Mouse (Mus musculus): ENCODE results near the gene B3galt4. TPM values are rescaled to one million over a fixed set of nuclear protein-coding genes. Genes with fewer than 3 reads are reported as not detected.

Gene B3galt4
- polyA plus RNA-seq (2012; ENCODE audit: low replicate concordance): 33.9 and 69.4 TPM in 2 replicates

DNA sequence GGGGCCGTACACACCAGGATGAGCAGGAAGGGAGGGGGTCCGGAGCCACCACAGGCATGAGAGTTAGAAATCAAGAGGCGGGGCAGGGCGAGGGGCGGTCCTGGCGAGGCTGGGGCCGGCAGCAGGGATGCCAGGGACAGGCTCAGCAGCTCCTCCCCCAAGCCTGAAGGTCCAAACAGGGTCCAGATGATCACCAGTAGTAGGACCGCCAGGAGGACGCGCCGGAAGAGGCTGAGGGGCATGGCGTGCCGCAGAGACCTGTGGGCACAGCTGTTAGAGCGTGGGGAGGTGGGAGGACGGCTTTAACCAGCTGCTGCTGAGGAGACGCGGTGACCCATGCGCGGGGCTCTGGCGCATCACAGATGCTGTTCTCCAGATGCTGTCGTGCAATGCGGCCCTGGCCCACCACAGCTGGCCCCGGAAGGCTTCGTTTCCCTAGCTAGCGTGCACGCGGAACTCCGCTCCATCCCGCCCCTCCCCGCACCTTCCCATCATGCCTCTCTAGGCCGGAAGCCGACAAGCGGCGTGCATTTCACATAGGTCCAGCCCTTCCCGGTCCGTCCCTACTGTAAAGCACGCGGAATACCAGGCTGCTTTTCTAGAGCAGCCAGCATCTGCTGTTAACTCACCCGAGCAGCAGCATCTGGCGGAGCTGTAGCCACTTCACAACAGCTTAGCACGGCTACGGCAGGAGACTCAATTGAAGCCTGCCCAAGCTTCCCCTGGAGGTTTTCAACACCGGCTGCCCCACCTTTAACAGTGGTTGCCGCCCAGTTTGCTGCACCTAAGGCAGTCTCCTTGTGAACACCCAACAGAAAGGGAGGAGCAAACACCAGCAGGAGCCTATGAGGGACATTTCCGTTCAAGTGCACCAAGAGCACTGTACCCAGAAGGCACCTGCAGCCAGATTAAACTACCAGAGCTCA is at the start of gene B3galt4:
Gene B3galt4 (minus strand): TSS at position 468 of the 926 bp plus-strand sequence.

DNA sequence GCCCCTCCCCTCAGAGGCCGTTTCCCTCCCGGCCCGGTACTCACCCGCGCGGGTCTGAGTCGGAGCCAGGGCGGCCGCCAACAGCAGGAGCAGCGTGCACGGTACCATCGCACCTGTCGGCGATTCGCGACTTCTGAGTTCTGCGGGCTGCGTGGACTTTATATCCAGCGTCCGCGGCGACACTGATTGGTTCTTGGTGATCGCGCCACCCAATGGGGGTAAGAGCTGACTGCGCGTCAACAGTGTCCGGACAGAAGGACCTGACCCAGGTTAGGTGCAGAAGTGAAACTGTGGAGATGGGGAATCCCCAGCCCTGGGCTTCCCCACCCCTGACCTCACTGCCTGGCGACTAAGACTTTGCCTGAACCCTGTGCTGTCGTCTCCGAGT is 48.9 kb upstream of the B3galt4 start, which contains the start of gene H2-K1:
Gene H2-K1 (minus strand): TSS at position 198 of the 388 bp plus-strand sequence.

DNA sequence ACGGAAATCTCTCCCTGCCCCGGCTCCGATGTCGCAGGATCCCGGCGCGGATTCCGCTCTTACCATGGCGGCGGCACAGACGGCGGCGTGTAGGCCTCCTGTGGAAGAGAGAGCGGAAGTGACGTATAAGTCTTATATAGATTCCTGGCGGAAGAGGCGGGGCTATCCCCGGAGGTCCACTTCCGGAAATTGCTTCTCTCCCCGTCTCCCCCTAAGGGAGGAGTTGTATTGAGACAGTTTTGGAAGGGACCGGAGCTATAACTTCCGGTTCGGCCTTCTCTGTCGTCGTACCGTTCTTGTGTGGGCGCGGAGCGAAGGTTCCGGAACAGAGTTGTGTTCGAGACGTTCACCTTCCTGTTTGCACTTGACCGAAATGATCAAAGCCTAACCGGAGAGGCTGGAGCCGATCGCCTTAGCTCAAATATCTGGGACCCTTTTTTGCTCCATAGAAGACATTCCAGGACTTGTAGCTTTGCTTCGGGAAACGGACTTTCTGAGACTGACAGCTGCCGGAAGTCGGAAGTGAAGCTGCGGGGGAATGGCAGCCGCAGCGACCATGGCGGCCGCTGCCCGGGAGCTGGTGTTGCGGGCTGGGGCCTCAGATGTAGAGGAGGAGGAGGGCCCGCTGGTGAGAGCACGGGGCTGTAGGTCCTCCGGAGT is 4.4 kb upstream of the B3galt4 start, which contains the start of the genes Vps52 and Rps18:
Gene Vps52 (plus strand): TSS at position 258 of the 660 bp plus-strand sequence.
Gene Rps18 (minus strand): TSS at position 447 of the 660 bp plus-strand sequence.

DNA sequence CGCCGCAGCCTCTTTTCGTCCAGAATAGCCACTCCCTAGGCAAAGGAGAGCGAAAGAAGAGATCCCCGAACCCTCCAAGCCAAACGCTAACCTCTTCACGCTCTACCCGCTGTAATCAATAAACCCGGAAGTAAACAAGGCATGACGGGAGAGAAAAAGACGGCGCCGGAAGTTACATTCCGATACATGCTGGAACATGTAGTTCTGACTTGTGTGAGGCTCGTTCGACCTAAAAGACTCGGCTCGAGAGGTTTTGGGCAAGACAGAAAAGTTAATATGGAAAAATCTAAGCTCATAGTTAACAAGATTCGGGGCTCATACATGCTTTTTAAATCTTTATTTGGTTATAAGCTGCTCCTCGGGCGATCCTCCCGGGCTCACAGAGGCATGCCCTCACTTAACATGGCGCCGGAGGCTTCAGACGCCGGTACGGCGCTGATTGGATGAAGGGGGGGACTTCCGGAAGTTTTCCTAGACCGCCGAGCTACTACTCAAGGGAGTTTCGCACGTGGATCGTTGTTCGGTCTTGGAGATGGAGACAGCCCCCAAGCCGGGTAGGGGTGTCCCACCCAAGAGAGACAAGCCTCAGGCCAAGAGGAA is 11.0 kb downstream of the B3galt4 start, which contains the start of the genes Pfdn6 and Wdr46:
Gene Pfdn6 (minus strand): TSS at position 138 of the 600 bp plus-strand sequence.
Gene Wdr46 (plus strand): TSS at position 455 of the 600 bp plus-strand sequence.

DNA sequence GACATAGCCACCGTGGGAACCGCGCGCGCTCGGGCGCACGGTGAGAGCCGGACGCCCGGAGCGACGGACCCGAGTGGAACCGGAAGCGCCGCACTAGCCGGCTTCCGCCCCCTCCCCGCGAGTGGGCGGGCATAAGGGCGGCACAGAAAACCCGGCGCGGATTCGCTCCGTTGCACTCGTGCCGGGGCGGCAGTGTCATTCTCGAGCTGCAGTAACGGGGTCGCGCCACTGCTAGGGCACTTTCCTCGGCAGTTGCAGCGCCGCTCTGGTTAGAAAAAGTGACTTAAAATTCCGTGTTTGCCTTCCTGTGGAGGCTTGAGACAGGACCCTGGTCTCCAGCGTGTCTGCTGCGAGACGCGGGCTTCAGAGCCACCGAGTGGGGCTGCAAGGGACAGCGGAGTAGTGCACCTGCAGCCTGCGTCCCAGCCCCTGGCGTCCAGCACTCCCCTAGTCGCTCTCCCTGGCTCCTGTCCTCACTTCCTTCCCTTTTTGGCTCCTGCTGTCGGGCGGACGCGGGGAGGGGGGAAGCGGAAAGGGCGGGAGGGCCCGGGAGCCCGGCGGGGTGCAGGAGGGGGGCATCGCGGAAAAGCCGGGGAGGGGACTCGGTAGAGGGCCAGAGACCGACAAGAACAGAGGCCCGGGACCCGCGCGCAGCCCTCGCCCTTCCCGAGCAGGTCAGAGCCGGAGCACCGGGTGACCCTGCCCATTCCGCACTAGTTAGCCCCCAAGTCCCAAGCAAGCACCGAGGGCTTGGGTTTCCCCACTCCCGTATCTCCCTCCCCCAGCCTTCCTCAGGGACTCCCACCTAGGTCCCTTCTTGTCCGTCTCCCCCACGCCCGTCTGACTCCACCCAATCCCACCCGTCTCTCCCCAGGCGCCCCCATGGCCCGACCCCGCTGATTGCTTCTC is 21.7 kb downstream of the B3galt4 start, which contains the start of gene Rgl2:
Gene Rgl2 (plus strand): TSS at position 173 of the 909 bp plus-strand sequence.

DNA sequence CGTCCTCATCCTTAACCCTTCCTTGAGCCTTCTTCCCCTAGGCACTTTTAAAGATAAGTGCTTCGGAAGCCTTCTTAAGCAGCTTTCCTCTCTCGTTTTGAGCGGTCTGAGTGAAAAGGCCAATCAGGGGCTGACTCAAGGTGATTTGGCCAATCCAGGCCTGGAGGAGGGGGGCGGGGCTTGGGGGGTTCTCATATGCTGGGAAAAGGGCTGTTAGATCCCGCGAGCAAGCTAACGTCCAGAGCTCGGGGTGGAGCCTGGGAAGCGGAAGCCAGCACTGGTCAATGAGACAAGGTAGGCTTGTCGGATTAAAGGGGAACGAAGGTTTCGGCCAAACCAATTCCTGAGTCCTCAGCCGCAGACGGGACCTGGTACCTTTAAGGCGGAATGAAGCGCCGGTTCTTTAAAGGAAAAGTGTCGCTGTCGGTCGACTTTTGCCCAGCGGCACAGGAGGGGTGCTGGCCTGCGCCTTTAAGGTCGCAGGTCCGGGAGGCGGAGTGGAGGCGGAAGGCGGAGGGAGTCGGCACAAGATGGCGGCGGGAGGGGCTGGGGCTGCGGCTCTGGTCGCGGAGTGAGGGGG is 35.5 kb downstream of the B3galt4 start, which contains the start of the genes Tapbp and Zbtb22:
Gene Tapbp (plus strand): TSS at position 229 of the 580 bp plus-strand sequence.
Gene Zbtb22 (plus strand): TSS at position 234 of the 580 bp plus-strand sequence.

DNA sequence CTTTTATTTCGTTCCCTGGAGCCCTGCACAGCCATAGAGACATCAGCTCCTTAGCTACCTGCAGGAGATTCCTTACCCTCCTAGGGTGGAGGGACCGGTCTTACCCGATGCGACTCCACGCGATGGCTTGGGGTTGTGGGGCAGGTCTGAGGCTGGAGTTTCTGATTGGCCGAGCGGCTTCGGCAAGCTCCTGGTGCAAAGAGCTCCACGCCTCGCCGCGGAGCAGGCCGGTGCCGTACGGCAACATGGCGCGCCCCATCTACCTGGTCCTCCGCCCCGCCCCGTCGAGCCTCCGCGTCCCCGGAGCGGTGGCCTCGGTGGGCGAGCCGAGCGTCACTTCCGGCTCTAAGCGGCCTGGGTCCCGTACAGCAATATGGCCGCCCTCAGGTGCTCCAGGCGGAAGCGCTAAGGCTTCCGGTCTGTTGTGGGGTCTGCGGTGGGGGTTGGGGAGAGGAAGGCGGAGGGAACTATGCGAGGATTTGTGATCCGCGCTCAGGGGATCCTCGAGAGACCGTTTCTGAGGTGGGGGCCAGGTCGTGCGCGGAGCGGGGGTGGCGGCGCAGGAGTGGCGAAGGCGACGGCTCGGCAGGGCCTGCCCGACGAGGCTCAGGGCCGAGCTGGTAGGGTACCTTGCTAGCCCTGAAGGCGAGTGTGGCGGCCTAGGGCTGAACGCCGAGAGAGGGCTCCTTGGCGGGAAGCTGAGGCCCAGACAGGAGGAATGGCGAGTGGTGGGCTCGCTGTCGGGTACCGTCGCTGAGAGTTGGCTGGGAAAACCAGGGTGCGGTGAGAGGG is 42.0 kb downstream of the B3galt4 start, which contains the start of gene Daxx:
Gene Daxx (plus strand): TSS at position 338 of the 792 bp plus-strand sequence.

DNA sequence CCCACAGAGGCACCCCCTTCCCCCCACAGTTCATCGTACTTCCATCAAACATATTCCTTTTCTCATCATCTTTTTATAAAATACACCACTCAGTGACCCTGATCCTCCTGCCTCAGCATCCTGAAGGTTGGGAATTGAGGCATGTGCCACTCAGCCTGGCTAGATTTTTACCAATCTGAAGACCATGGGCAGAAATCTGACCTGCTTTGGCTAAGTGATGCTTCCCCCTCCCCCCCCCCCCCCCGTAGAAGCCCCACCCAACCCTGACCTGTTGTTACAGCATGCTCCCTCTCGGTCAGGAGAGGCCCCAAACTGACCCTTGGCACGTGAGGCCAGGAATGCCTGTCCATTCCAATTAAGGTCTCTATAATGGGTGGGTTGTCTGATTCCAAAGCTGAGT is 46.5 kb downstream of the B3galt4 start, which contains the start of gene Platr17:
Gene Platr17 (plus strand): TSS at position 301 of the 400 bp plus-strand sequence.

Other genes with a start within 250 kb of the B3galt4 start
- 44.5 and 158 TPM in 2 replicates for gene March2, start 232.8 kb downstream of the B3galt4 start, polyA plus RNA-seq (2012; ENCODE audit: low replicate concordance)
- 143 and 241 TPM in 2 replicates for gene Rab11b, start 191.0 kb downstream of the B3galt4 start, polyA plus RNA-seq (2012; ENCODE audit: low replicate concordance)
- gene Angptl4, start 169.7 kb downstream of the B3galt4 start, polyA plus RNA-seq (2012; ENCODE audit: low replicate concordance): 1.6 and 3.1 TPM in 2 replicates
- 1.7 and 2.4 TPM in 2 replicates for gene Kank3, start 141.0 kb downstream of the B3galt4 start, polyA plus RNA-seq (2012; ENCODE audit: low replicate concordance)
- 248 and 4,845 TPM in 2 replicates for gene Rps28, start 126.9 kb downstream of the B3galt4 start, polyA plus RNA-seq (2012; ENCODE audit: low replicate concordance)
- gene Ndufa7, start 126.9 kb downstream of the B3galt4 start, polyA plus RNA-seq (2012; ENCODE audit: low replicate concordance): 396 and 428 TPM in 2 replicates
- 7.4 and 13.7 TPM in 2 replicates for gene Cd320, start 108.4 kb downstream of the B3galt4 start, polyA plus RNA-seq (2012; ENCODE audit: low replicate concordance)
- not detected in 2 replicates for gene Gm7029, start 77.7 kb downstream of the B3galt4 start, polyA plus RNA-seq (2012; ENCODE audit: low replicate concordance)
- 8.0 and 16.7 TPM in 2 replicates for gene Kifc1, start 60.8 kb downstream of the B3galt4 start, polyA plus RNA-seq (2012; ENCODE audit: low replicate concordance)
- not detected in 2 replicates for gene Platr17, start 46.4 kb downstream of the B3galt4 start, polyA plus RNA-seq (2012; ENCODE audit: low replicate concordance)
- 44.3 and 55.2 TPM in 2 replicates for gene Daxx, start 42.1 kb downstream of the B3galt4 start, polyA plus RNA-seq (2012; ENCODE audit: low replicate concordance)
- gene Tapbp, start 35.6 kb downstream of the B3galt4 start, polyA plus RNA-seq (2012; ENCODE audit: low replicate concordance): 1,240 and 2,267 TPM in 2 replicates
- 63.9 and 83.1 TPM in 2 replicates for gene Zbtb22, start 35.6 kb downstream of the B3galt4 start, polyA plus RNA-seq (2012; ENCODE audit: low replicate concordance)
- 344 and 699 TPM in 2 replicates for gene Rgl2, start 21.9 kb downstream of the B3galt4 start, polyA plus RNA-seq (2012; ENCODE audit: low replicate concordance)
- 74.4 and 96.8 TPM in 2 replicates for gene Pfdn6, start 11.1 kb downstream of the B3galt4 start, polyA plus RNA-seq (2012; ENCODE audit: low replicate concordance)
- gene Wdr46, start 10.8 kb downstream of the B3galt4 start, polyA plus RNA-seq (2012; ENCODE audit: low replicate concordance): 59.7 and 181 TPM in 2 replicates
- 65.1 and 130 TPM in 2 replicates for gene Vps52, start 4.3 kb upstream of the B3galt4 start, polyA plus RNA-seq (2012; ENCODE audit: low replicate concordance)
- 30.7 and 202 TPM in 2 replicates for gene Rps18, start 4.5 kb upstream of the B3galt4 start, polyA plus RNA-seq (2012; ENCODE audit: low replicate concordance)
- gene H2-K1, start 48.9 kb upstream of the B3galt4 start, polyA plus RNA-seq (2012; ENCODE audit: low replicate concordance): 1,004 and 3,373 TPM in 2 replicates
- gene Ring1, start 73.2 kb upstream of the B3galt4 start, polyA plus RNA-seq (2012; ENCODE audit: low replicate concordance): 49.6 and 111 TPM in 2 replicates
- 67.5 and 266 TPM in 2 replicates for gene H2-Ke6, start 76.6 kb upstream of the B3galt4 start, polyA plus RNA-seq (2012; ENCODE audit: low replicate concordance)
- gene Slc39a7, start 80.2 kb upstream of the B3galt4 start, polyA plus RNA-seq (2012; ENCODE audit: low replicate concordance): 46.1 and 74.3 TPM in 2 replicates
- gene Rxrb, start 80.3 kb upstream of the B3galt4 start, polyA plus RNA-seq (2012; ENCODE audit: low replicate concordance): 155 and 353 TPM in 2 replicates
- gene Col11a2, start 87.9 kb upstream of the B3galt4 start, polyA plus RNA-seq (2012; ENCODE audit: low replicate concordance): 14.4 and 54.0 TPM in 2 replicates
- gene H2-Oa, start 140.9 kb upstream of the B3galt4 start, polyA plus RNA-seq (2012; ENCODE audit: low replicate concordance): 55.1 and 259 TPM in 2 replicates
- 140 and 479 TPM in 2 replicates for gene H2-DMa, start 168.1 kb upstream of the B3galt4 start, polyA plus RNA-seq (2012; ENCODE audit: low replicate concordance)
- gene Brd2, start 171.1 kb upstream of the B3galt4 start, polyA plus RNA-seq (2012; ENCODE audit: low replicate concordance): 377 and 424 TPM in 2 replicates
- 454 and 462 TPM in 2 replicates for gene H2-DMb2, start 191.8 kb upstream of the B3galt4 start, polyA plus RNA-seq (2012; ENCODE audit: low replicate concordance)
- gene H2-DMb1, start 201.6 kb upstream of the B3galt4 start, polyA plus RNA-seq (2012; ENCODE audit: low replicate concordance): 22.9 and 41.1 TPM in 2 replicates
- gene Tap1, start 236.1 kb upstream of the B3galt4 start, polyA plus RNA-seq (2012; ENCODE audit: low replicate concordance): 74.5 and 112 TPM in 2 replicates
- gene Psmb9, start 236.3 kb upstream of the B3galt4 start, polyA plus RNA-seq (2012; ENCODE audit: low replicate concordance): 85.6 and 98.9 TPM in 2 replicates
- gene Psmb8, start 246.2 kb upstream of the B3galt4 start, polyA plus RNA-seq (2012; ENCODE audit: low replicate concordance): 348 and 445 TPM in 2 replicates

All from hematopoietic multipotent progenitor cell, adult 10-12 weeks (in vitro differentiated cells).